Mouse (Mus musculus): ENCODE measurements around the gene Ppp1r3g. TPM values are rescaled to one million over a fixed set of nuclear protein-coding genes. Genes with fewer than 3 reads are reported as not detected.

The Ppp1r3g gene
- polyA plus RNA-seq, 1 experiment from 2014 or later = 0.51 TPM

DNA sequence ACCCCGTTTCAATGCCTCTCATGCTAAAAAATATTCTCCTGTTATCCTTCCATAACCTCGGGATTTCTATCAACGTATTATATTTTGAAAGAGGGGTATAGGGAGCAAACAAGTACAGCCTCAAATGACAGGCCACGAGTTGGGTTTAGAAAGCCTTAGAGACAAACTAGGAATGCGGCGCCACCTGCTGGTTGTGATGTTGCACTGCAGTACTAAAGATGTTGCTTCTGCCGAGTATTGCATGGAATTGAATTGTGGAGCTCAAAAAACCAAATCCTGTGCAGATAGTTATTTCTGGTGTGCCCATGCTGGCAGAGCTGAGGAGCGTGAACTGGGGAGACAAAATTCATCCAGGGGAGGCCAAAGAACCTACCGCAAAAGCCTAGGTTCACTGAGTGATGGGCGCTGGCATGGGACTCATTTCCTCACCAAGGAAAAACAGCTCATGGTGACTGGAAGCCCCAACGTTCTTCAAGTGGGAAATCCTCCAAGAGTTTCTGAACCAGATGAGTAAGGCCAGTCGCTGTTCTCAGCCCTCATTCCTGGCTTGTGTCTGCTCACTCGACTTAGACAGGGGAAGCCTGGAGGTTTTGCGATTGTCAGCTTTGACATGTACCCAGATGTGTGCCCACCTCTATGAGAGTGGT, 11.2 kb upstream of the Ppp1r3g start:
- no peak overlapping the region for H3K9ac ChIP-seq (ENCODE audit: low read depth, low read length)
- H3K4me1 ChIP-seq (replicated peaks; ENCODE audit: control insufficient read depth, insufficient read depth, low read length) = no peaks in the 10 kb centered on the region; the same call in 1 of the 2 replicates
- no peak overlapping the region for H3K27ac ChIP-seq (ENCODE audit: low read depth, low read length)
- H3K27me3 ChIP-seq (replicated peaks; ENCODE audit: control insufficient read depth, insufficient read depth, low read length) = no peaks in the 10 kb centered on the region
- WGBS = 22% methylated on average over 14 of the region's 14 CpGs
- no peak overlapping the region for H3K4me3 ChIP-seq (ENCODE audit: low read depth, low read length)
- no peak for ATAC-seq
- no peaks in the 10 kb centered on the region for H3K9me3 ChIP-seq (ENCODE audit: control insufficient read depth)
- TF ChIP-seq CTCF (IDR thresholded peaks at IDR 0.05; ENCODE audit: low read depth) = peak; percentile 96
- H3K36me3 ChIP-seq (ENCODE audit: control insufficient read depth, insufficient read depth) = no peaks in the 10 kb centered on the region
- H3K4me2 ChIP-seq (replicated peaks; ENCODE audit: low read depth) = no peak overlapping the region

DNA sequence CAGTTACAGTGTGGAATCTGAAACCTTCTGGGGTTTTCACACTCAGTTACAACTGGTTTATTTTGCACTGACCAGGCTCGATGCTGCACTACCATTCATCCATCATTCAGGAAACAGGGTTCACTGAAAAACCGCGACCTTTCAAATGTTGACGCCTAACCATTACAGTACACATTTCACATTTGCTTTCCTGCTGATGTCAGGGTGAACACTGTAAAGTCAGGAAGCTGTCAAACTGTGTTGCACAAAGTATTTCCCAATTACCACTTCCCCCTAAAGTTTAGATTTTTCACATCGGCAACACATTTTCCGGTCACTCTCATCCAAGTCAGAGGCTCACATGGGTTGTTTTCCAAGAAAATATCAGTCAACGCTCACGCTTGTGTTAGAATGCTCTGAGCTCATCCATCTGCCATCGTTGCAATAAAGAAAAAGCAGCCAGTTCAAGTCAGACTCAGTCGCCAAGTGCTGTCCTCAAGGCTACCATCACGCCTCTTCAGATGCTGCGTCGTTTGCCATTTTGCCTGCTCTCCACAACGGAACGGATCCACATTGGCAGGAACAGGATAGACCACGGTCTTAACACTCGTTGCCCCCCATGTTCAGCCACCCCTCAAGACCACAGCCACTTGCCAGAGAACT, 8.7 kb upstream of the Ppp1r3g start:
- no peak for ATAC-seq

DNA sequence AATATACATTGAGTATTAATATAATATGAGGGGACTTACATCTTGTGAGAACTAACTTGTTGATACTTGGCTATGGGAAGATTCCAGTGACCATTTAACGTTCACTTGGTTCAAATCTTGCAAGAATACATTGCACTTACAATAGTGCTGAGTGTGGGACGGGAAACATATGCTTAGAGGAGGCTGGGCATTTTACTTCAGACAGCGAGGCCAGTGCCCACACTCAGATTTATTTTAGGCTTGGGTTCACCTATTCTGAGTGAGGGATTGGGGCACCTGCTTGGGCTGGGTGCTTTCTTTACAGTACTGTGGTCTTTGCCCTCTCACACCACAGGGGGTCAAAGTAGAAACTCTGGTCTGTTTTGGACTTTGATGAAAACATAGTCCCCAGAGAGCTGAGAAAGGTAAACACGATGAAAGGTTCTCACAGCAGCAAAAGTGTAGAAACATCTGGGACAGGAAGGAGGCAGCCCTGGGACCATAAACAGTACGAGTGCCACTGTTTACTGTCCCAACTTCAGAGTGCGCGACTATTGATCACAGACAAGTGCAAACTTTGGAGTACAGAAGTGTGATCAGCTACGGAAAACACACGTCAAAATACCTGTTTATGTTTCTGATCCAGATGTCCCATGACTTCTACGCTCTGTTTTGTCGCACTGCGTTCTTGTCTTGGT, 890 bp downstream of the Ppp1r3g start:
- no peak for TF ChIP-seq CTCF (IDR thresholded peaks at IDR 0.05; ENCODE audit: low read depth)
- Histone ChIP-seq H3K36me3 (ENCODE audit: control insufficient read depth, insufficient read depth) (no peaks in the 10 kb centered on the region), H3K27me3 (replicated peaks; ENCODE audit: control insufficient read depth, insufficient read depth, low read length) (no peaks in the 10 kb centered on the region), H3K4me2 (replicated peaks; ENCODE audit: low read depth) (no peak overlapping the region), H3K27ac (ENCODE audit: low read depth, low read length) (no peak overlapping the region), H3K4me1 (replicated peaks; ENCODE audit: control insufficient read depth, insufficient read depth, low read length) (no peaks in the 10 kb centered on the region), H3K9ac (ENCODE audit: low read depth, low read length) (no peak overlapping the region), H3K4me3 (ENCODE audit: low read depth, low read length) (no peak overlapping the region), H3K9me3 (ENCODE audit: control insufficient read depth) (no peaks in the 10 kb centered on the region)
- 67% methylated on average over 12 of the region's 12 CpGs for WGBS
- ATAC-seq = no peak

More for the DNA sequence above, 8.7 kb upstream of the Ppp1r3g start:
- Histone ChIP-seq H3K27ac (ENCODE audit: low read depth, low read length) (no peak overlapping the region), H3K4me1 (replicated peaks; ENCODE audit: control insufficient read depth, insufficient read depth, low read length) (no peaks in the 10 kb centered on the region; the same call in 1 of the 2 replicates), H3K4me2 (replicated peaks; ENCODE audit: low read depth) (no peak overlapping the region), H3K36me3 (ENCODE audit: control insufficient read depth, insufficient read depth) (no peaks in the 10 kb centered on the region), H3K27me3 (replicated peaks; ENCODE audit: control insufficient read depth, insufficient read depth, low read length) (no peaks in the 10 kb centered on the region), H3K9ac (ENCODE audit: low read depth, low read length) (no peak overlapping the region), H3K4me3 (ENCODE audit: low read depth, low read length) (no peak overlapping the region), H3K9me3 (ENCODE audit: control insufficient read depth) (no peaks in the 10 kb centered on the region)
- TF ChIP-seq CTCF (IDR thresholded peaks at IDR 0.05; ENCODE audit: low read depth) = no peak
- WGBS = 71% methylated on average over 17 of the region's 17 CpGs

DNA sequence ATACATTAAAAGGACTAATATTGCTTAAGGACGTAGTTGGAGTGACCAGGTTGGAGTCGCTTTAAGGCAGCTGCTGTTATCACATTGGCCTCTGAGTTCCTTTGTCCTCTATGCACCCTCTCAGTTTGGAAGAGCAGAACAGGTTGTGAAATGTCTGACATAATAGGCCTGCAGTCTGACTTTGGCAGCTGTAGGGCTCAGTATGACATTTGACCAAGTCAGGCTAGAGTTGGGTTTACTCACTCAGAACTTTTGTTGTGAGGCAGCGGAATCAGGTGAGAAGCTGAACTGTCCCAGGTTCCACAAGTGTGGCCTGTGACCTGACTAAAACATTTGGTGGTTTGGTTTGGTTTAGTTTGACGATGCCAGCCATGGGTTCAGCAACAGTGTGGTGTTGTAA, 4.9 kb downstream of the Ppp1r3g start:
- H3K9me3 ChIP-seq (ENCODE audit: control insufficient read depth) = no peaks in the 10 kb centered on the region

DNA sequence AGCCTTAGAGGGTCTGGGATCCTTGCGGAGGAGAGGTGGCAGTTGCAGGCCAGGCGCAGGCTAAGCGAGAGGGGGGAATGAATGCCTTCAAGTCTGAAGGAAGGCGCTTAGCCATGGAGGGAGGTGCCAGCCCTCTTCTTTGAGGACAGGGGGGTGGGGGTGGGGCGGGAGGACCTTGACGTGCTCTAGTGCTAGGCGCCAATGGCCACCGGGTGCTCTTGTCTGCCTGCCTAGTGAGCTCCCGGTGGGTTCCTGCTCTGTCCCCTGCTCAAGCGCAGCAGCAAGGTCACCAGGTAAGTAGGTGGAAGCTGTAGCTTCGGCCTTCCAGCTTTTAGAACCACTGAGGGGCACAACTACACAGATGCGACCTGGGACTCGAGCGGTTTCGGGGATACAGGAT, 9.1 kb downstream of the Ppp1r3g start:
- H3K27me3 ChIP-seq (replicated peaks; ENCODE audit: control insufficient read depth, insufficient read depth, low read length) = peaks cover 30% of the 10 kb centered on the region
- H3K27ac ChIP-seq (ENCODE audit: low read depth, low read length) = no peak overlapping the region
- no peaks in the 10 kb centered on the region for H3K36me3 ChIP-seq (ENCODE audit: control insufficient read depth, insufficient read depth)
- WGBS = 19% methylated on average over 15 of the region's 15 CpGs
- peak overlapping the region; percentile 63 for H3K4me3 ChIP-seq (ENCODE audit: low read depth, low read length)
- H3K4me1 ChIP-seq (replicated peaks; ENCODE audit: control insufficient read depth, insufficient read depth, low read length) = no peaks in the 10 kb centered on the region
- no peak for ATAC-seq
- no peaks in the 10 kb centered on the region for H3K9me3 ChIP-seq (ENCODE audit: control insufficient read depth)
- no peak overlapping the region for H3K9ac ChIP-seq (ENCODE audit: low read depth, low read length)
- no peak for TF ChIP-seq CTCF (IDR thresholded peaks at IDR 0.05; ENCODE audit: low read depth)
- H3K4me2 ChIP-seq (replicated peaks; ENCODE audit: low read depth) = peak overlapping the region; percentile 99

More for the DNA sequence above, 4.9 kb downstream of the Ppp1r3g start:
- WGBS = 80% methylated on average over 4 of the region's 4 CpGs
- Histone ChIP-seq H3K36me3 (ENCODE audit: control insufficient read depth, insufficient read depth) (no peaks in the 10 kb centered on the region), H3K27ac (ENCODE audit: low read depth, low read length) (no peak overlapping the region), H3K4me2 (replicated peaks; ENCODE audit: low read depth) (no peak overlapping the region), H3K4me3 (ENCODE audit: low read depth, low read length) (no peak overlapping the region), H3K27me3 (replicated peaks; ENCODE audit: control insufficient read depth, insufficient read depth, low read length) (peaks cover 10% of the 10 kb centered on the region; the same call in 1 of the 2 replicates), H3K9ac (ENCODE audit: low read depth, low read length) (no peak overlapping the region), H3K4me1 (replicated peaks; ENCODE audit: control insufficient read depth, insufficient read depth, low read length) (no peaks in the 10 kb centered on the region)
- no peak for TF ChIP-seq CTCF (IDR thresholded peaks at IDR 0.05; ENCODE audit: low read depth)
- ATAC-seq = no peak

DNA sequence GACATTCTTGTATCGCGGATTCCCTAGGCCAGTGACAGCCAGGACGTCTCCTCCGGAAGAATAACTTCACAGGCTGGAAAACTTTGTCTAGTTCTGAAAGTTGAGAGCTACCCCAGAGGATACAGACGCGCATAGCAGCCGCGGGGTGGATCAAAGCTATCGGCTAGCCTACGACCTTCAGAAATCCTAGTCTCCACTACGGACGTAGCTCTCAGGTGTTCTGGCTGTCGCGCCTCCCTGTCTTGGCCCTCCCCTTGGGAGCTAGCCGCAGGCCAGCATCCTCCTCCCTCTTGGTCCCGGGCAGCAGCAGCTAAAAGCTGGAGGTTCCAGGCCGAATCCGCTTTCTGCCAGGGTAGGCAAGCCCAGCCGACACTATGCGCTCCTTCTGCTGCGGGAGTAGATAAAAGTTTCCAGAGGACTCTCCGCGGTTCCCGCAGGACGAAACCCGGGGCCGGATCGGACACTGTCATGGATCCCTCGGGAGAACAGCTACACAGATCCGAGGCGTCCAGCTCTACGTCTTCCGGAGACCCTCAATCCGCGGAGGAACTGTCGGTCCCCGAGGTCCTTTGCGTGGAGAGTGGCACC, 9.6 kb downstream of the Ppp1r3g start:
- WGBS = under 1% methylated on average over 38 of the region's 38 CpGs
- Histone ChIP-seq H3K4me2 (replicated peaks; ENCODE audit: low read depth) (peak overlapping the region; percentile 99), H3K9me3 (ENCODE audit: control insufficient read depth) (no peaks in the 10 kb centered on the region), H3K9ac (ENCODE audit: low read depth, low read length) (peak overlapping the region; percentile 34; the same call in 1 of the 2 replicates), H3K27ac (ENCODE audit: low read depth, low read length) (no peak overlapping the region), H3K36me3 (ENCODE audit: control insufficient read depth, insufficient read depth) (no peaks in the 10 kb centered on the region), H3K4me3 (ENCODE audit: low read depth, low read length) (peak overlapping the region; percentile 63), H3K4me1 (replicated peaks; ENCODE audit: control insufficient read depth, insufficient read depth, low read length) (no peaks in the 10 kb centered on the region), H3K27me3 (replicated peaks; ENCODE audit: control insufficient read depth, insufficient read depth, low read length) (peaks cover 30% of the 10 kb centered on the region)
- ATAC-seq = peak; percentile 54; the same call in 1 of the 2 replicates
- no peak for TF ChIP-seq CTCF (IDR thresholded peaks at IDR 0.05; ENCODE audit: low read depth)

Data from intestine, postnatal 0 days (tissue).